Mouse (Mus musculus) small intestine, adult 2 months (tissue): ENCODE data around the gene Slc37a1.

Experiments
- CTCF ChIP-seq: fragments of 200-500 bp; IDR thresholded peaks from 2 replicates; pipeline ENCODE4 v1.5.1; 2012; ENCODE audit warnings: low read depth, mild to moderate bottlenecking, control low read depth, inconsistent platforms, low read length, moderate library complexity, mixed read lengths; ENCODE audit not compliant: insufficient replicate concordance, insufficient read length; ENCODE audit errors: extremely low read depth
- POLR2A ChIP-seq: fragments of 200-500 bp; IDR thresholded peaks from 2 replicates; pipeline ENCODE4 v1.6.1; 2012; ENCODE audit warnings: low read depth, mild to moderate bottlenecking, control low read depth, inconsistent platforms, low read length, moderate library complexity

GRCm38 (mm10) chr17:31286492-31286891 lies at the start of gene Slc37a1:
- TF ChIP-seq POLR2A (no peak), CTCF (no peak)
